Mouse (Mus musculus): ENCODE data around the gene Golga1. TPM values are rescaled to one million over a fixed set of nuclear protein-coding genes. Genes with fewer than 3 reads are reported as not detected.

Golga1 gene
- polyA plus RNA-seq, 1 experiment from 2014 or later: 12.1 TPM

GRCm38 (mm10) chr2:38969650-38970049 lies 95.7 kb downstream of the Golga1 start:
- Histone ChIP-seq H3K4me3 (no peak overlapping the region), H3K4me2 (peak overlapping the region; percentile 50), H3K36me3 (no peaks in the 10 kb centered on the region), H3K4me1 (peaks cover 58% of the 10 kb centered on the region), H3K27me3 (replicated peaks) (no peaks in the 10 kb centered on the region), H3K9me3 (replicated peaks) (no peaks in the 10 kb centered on the region), H3K9ac (0 out of 2 replicates have a peak overlapping the region, but pooled peaks have one; percentile 27), H3K27ac (peak overlapping the region; percentile 87)
- WGBS (ENCODE audit: insufficient replicate concordance): 65% methylated on average over 2 of the region's 2 CpGs
- peak; percentile 65 for ATAC-seq

Other genes starting within 250 kb of the Golga1 start
- gene Nr6a1, start 137.9 kb downstream of the Golga1 start, polyA plus RNA-seq (2016; fragmentation: Nextera tagmentation; extraction: Ambion mirVana): 2.1 and 2.4 TPM in 2 replicates
- gene Olfml2a, start 133.6 kb downstream of the Golga1 start, polyA plus RNA-seq (2016; fragmentation: Nextera tagmentation; extraction: Ambion mirVana): 0.12 and 0.13 TPM in 2 replicates
- 0.89 and 1.3 TPM in 2 replicates for gene Wdr38, start 68.1 kb downstream of the Golga1 start, polyA plus RNA-seq (2016; fragmentation: Nextera tagmentation; extraction: Ambion mirVana)
- gene Arpc5l, start 60.2 kb downstream of the Golga1 start, polyA plus RNA-seq (2016; fragmentation: Nextera tagmentation; extraction: Ambion mirVana): 83.0 and 84.9 TPM in 2 replicates
- 995 and 1,050 TPM in 2 replicates for gene Rpl35, start 59.9 kb downstream of the Golga1 start, polyA plus RNA-seq (2016; fragmentation: Nextera tagmentation; extraction: Ambion mirVana)
- gene Scai, start 125.2 kb upstream of the Golga1 start, polyA plus RNA-seq (2016; fragmentation: Nextera tagmentation; extraction: Ambion mirVana): 3.2 and 4.1 TPM in 2 replicates
- 61.2 and 63.4 TPM in 2 replicates for gene Ppp6c, start 160.9 kb upstream of the Golga1 start, polyA plus RNA-seq (2016; fragmentation: Nextera tagmentation; extraction: Ambion mirVana)

All from liver, embryonic 12.5 days (tissue).